Mouse (Mus musculus) midbrain, embryonic 10.5 days (tissue): ENCODE measurements at regions not wholly inside any gene's neighbourhood (a gene's known extent, or its start where the extent isn't known, plus 50 kb on each side); places are given as distances from the start of the nearest gene placed in this dataset.

Experiments
- DNase-seq: peaks from one replicate; pipeline ENCODE4 v3.0.0-alpha.2; 2017; ENCODE audit warnings: low spot score
- H3K27ac ChIP-seq: fragments of 300-500 bp; sonication (generic); replicated peaks from 2 replicates; pipeline ENCODE4 v1.5.1; 2016; ENCODE audit warnings: mild to moderate bottlenecking
- H3K27me3 ChIP-seq: fragments of 300-500 bp; sonication (generic); 2 replicates; pipeline ENCODE4 v1.6.1; 2016; ENCODE audit warnings: low read depth, mild to moderate bottlenecking; ENCODE audit not compliant: poor library complexity, severe bottlenecking
- H3K36me3 ChIP-seq: fragments of 300-500 bp; sonication (generic); 2 replicates; pipeline ENCODE4 v1.6.1; 2016; ENCODE audit warnings: mild to moderate bottlenecking, moderate library complexity
- H3K4me1 ChIP-seq: fragments of 300-500 bp; sonication (generic); 2 replicates; pipeline ENCODE4 v1.6.1; 2016
- H3K4me3 ChIP-seq: fragments of 300-500 bp; sonication (generic); 2 replicates; pipeline ENCODE4 v1.5.1; 2016; ENCODE audit warnings: mild to moderate bottlenecking, moderate library complexity
- H3K9me3 ChIP-seq: fragments of 300-500 bp; sonication (generic); replicated peaks from 2 replicates; pipeline ENCODE4 v1.6.1; 2016; ENCODE audit warnings: mild to moderate bottlenecking
- whole genome bisulfite sequencing: fragments of 180-500 bp; shearing (Covaris S2); methylation state at CpG from one replicate; pipeline ENCODE4 v1.1.7; 2016; 5-methylcytosine and 5-hydroxymethylcytosine counted together

- Histone ChIP-seq H3K36me3 (no peaks in the 10 kb centered on the region), H3K4me1 (no peaks in the 10 kb centered on the region), H3K27ac (no peak overlapping the region), H3K4me3 (no peak overlapping the region), H3K27me3 (no peaks in the 10 kb centered on the region), H3K9me3 (no peaks in the 10 kb centered on the region)
- 34% methylated on average over 2 of the region's 2 CpGs for WGBS
- DNase-seq: no peak
Measured at GRCm38 (mm10) chr4:51748404-51749064, 532.1 kb downstream of the Cylc2 start.

- 47% methylated on average over 3 of the region's 3 CpGs for WGBS
- H3K9me3 ChIP-seq: no peaks in the 10 kb centered on the region
- peak; percentile 14 for DNase-seq
- no peaks in the 10 kb centered on the region for H3K27me3 ChIP-seq
- H3K27ac ChIP-seq: no peak overlapping the region
- H3K36me3 ChIP-seq: no peaks in the 10 kb centered on the region
- H3K4me3 ChIP-seq: no peak overlapping the region
- no peaks in the 10 kb centered on the region for H3K4me1 ChIP-seq
Measured at GRCm38 (mm10) chr4:51749153-51749552, 532.7 kb downstream of the Cylc2 start.
